Mouse (Mus musculus): ENCODE data around the gene Dld. TPM values are rescaled to one million over a fixed set of nuclear protein-coding genes. Genes with fewer than 3 reads are reported as not detected.
A peak's percentile ranks its signal among the peaks of the same experiment; 100 is the strongest.

Dld gene
- 65.3 and 76.6 TPM in 2 replicates for polyA plus RNA-seq (2012; ENCODE audit: insufficient read depth, insufficient read length, missing spikeins)

DNA sequence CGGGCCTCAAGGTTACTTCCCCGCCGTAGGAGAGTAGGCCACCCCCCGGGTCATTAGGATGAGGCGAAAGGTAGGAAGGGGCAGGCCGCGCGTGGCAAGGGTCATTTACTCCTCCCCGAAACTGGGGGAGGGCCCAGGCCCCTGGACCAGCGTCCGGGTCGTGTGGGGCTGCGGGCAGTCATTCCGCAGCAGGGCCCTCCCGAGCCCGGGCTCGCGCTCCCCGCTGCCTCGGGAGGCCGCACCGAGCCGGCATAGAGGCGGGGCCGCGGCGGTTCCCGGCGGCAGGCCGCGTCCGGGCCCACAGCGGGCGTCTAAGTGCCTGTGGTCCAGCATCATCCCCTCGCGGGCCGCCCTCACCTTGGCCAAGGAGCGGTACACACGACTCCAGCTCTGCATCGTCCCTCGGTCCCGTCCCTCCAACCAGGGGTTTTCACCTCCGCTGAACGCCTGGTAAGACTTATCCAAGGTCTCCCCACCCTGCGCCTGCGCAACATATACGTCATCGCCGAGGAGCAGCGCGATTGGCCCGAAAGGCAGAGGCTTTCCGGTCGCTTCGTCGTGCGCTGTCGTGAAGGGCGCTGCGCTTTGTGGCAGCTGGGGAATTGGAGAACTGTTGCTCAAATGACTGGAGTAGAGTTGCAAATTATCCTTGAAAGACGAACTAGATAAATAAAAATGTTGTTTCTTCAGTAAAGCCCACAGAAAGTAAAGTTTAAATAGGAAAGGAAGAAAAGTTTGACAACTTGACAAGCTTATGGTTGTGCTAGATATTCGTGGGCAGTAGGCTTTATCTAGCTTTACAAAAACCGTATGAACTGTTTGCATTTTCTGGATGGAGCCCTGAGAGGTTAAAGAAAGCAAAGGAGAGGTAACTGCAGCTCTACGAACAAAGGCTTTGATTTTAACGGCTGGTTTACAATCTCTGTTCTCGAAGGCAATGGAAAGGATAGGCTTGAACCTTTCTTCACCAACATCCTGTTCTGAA lies at the start of gene Dld:
TSS of gene Dld (minus strand) at position 510 of the 985 bp plus-strand sequence.
- Histone ChIP-seq H3K27ac (ENCODE audit: insufficient read depth, low read depth, low read length) (peak within 1 kb of the TSS; percentile 52), H3K4me3 (ENCODE audit: insufficient read depth, low read length) (peak within 1 kb of the TSS; percentile 84), H3K4me1 (ENCODE audit: control insufficient read depth, insufficient read depth, low read length) (peaks cover 3% of the 10 kb centered on the region)
- TF ChIP-seq CTCF (IDR thresholded peaks at IDR 0.05; ENCODE audit: low read depth, low read length) (no peak), POLR2A (IDR thresholded peaks at IDR 0.05; ENCODE audit: borderline replicate concordance, low read depth, low read length) (peak; percentile 51; the same call in 1 of the 2 replicates)

DNA sequence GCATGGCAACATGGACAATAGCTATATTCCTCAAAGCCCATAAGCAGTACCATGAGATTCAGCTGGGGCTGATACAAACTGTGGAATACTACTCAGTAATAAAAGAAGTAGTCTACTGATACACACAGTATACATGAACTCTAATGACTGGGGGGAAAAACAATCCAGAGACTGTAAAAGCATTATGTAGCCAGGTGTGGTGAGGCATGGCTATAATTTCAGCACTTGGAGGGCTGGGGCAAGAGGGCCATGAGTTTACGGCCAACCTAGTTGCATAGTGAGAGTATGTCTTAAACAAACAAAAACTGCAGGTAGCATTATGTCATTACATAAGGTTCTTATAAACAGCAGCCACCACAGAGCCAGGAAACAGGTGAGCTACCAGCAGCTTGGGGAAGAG lies 49.6 kb upstream of the Dld start:
- no peaks in the 10 kb centered on the region for H3K4me1 ChIP-seq (ENCODE audit: control insufficient read depth, insufficient read depth, low read length)
- H3K27ac ChIP-seq (ENCODE audit: insufficient read depth, low read depth, low read length): no peak overlapping the region
- no peak for TF ChIP-seq CTCF (IDR thresholded peaks at IDR 0.05; ENCODE audit: low read depth, low read length)
- TF ChIP-seq POLR2A (IDR thresholded peaks at IDR 0.05; ENCODE audit: borderline replicate concordance, low read depth, low read length): no peak
- no peak overlapping the region for H3K4me3 ChIP-seq (ENCODE audit: insufficient read depth, low read length)

DNA sequence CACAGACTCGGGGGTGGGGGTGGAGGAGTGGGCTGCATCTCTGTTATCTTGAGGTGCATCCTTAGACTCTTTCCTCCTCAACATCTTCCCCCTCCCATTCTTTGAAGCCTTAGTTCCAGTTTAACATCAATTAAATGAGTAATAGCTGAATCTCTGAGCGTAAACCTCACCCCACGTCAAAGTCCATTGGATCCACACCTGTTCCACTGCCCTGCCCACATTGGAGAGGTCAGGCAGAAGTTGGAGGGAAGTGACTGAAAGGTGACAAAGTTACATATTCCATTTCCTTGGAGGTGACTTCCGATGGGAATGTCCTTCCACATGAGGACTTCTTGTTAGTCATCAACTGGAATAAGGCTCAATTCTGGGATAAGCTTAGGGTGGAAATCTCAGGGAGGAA lies 46.5 kb upstream of the Dld start:
- no peaks in the 10 kb centered on the region for H3K4me1 ChIP-seq (ENCODE audit: control insufficient read depth, insufficient read depth, low read length)
- H3K27ac ChIP-seq (ENCODE audit: insufficient read depth, low read depth, low read length): no peak overlapping the region
- TF ChIP-seq CTCF (IDR thresholded peaks at IDR 0.05; ENCODE audit: low read depth, low read length) (no peak), POLR2A (IDR thresholded peaks at IDR 0.05; ENCODE audit: borderline replicate concordance, low read depth, low read length) (no peak)
- H3K4me3 ChIP-seq (ENCODE audit: insufficient read depth, low read length): no peak overlapping the region

DNA sequence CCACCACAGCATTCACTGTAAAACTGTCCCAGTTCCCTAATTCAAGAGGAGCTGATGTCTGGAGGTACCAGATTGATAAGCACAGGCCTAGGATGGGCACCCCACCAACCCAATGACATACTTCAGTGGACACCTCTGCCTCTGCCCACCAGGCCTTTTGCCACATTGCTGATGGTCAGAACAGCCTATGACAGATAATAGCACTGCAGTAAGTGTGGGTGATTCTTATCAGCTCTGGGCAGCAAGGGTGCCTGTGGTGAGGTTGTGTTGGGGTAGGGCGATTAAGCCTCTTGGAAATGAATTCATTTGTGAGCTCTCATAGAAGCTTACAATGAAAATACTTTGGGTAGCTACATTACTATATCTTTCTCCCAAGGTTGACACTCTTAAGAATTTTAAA lies 44.6 kb upstream of the Dld start:
- TF ChIP-seq POLR2A (IDR thresholded peaks at IDR 0.05; ENCODE audit: borderline replicate concordance, low read depth, low read length): no peak
- no peak for TF ChIP-seq CTCF (IDR thresholded peaks at IDR 0.05; ENCODE audit: low read depth, low read length)
- no peak overlapping the region for H3K27ac ChIP-seq (ENCODE audit: insufficient read depth, low read depth, low read length)
- H3K4me1 ChIP-seq (ENCODE audit: control insufficient read depth, insufficient read depth, low read length): no peaks in the 10 kb centered on the region
- no peak overlapping the region for H3K4me3 ChIP-seq (ENCODE audit: insufficient read depth, low read length)

DNA sequence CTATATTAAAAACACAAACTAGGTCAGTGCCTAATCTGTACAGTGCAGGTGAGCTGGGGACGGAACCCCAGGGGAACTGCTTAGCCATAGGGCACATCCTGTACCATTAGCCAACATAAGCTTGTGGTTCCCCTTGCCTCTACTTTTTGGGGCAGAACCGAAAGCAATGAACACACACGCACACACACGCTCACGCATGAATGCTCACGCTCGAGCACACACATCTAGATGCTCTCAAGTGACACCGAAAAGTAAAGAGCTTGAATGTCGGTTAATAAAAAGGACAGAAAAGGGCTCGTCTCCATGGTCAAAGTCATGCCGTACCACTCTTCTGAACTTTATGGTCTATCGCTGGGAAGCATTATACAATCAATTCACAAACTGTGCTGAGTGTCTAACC lies 40.4 kb upstream of the Dld start:
- no peak for TF ChIP-seq CTCF (IDR thresholded peaks at IDR 0.05; ENCODE audit: low read depth, low read length)
- TF ChIP-seq POLR2A (IDR thresholded peaks at IDR 0.05; ENCODE audit: borderline replicate concordance, low read depth, low read length): no peak

DNA sequence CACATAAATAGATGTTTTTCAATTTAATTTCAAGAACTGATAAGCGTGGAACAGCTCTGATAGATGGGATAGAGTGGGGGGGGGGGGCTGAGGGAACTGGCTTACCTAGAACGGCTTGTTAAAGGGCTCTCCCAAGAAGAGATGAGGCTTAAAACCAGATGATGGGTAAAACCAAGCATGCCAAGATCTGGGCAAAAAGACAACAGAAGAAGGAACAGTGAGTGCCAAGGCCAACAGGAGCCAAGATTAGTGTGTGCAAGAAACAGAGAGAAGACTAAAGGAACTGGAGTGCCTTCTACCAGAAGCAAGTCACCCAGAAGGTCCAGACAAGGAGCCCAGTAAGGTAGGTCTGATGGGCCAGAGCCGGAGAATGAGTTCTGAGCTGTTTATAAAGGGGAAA lies 39.3 kb upstream of the Dld start, which contains the start of gene Slc26a3:
TSS of gene Slc26a3 (plus strand) at position 301 of the 400 bp plus-strand sequence.
- TF ChIP-seq POLR2A (IDR thresholded peaks at IDR 0.05; ENCODE audit: borderline replicate concordance, low read depth, low read length) (no peak), CTCF (IDR thresholded peaks at IDR 0.05; ENCODE audit: low read depth, low read length) (no peak)
- no peak within 1 kb of the TSS for H3K27ac ChIP-seq (ENCODE audit: insufficient read depth, low read depth, low read length)
- no peak within 1 kb of the TSS for H3K4me3 ChIP-seq (ENCODE audit: insufficient read depth, low read length)
- H3K4me1 ChIP-seq (ENCODE audit: control insufficient read depth, insufficient read depth, low read length): no peaks in the 10 kb centered on the region

More for the DNA sequence above, 40.4 kb upstream of the Dld start:
- no peak overlapping the region for H3K27ac ChIP-seq (ENCODE audit: insufficient read depth, low read depth, low read length)
- no peaks in the 10 kb centered on the region for H3K4me1 ChIP-seq (ENCODE audit: control insufficient read depth, insufficient read depth, low read length)
- H3K4me3 ChIP-seq (ENCODE audit: insufficient read depth, low read length): no peak overlapping the region

DNA sequence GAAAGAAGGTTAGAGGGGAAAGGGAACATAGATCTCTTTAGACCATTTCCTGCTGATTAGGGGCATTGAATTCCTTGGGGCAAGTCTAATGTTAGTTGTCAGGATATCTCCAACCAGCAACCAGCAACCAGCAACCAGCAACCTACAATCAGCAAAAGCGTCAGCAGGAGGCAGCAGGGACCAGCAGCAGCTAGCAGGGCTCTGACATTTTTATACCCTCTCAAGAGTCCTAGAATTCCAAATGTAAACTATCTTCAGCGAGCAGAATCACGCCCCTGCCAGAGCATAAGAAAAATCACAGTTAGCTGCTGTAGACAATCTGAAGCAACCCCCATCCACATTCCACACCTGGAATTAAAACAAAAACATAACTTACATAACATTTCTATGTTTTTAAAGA lies 36.0 kb upstream of the Dld start:
- Histone ChIP-seq H3K4me1 (ENCODE audit: control insufficient read depth, insufficient read depth, low read length) (no peaks in the 10 kb centered on the region), H3K27ac (ENCODE audit: insufficient read depth, low read depth, low read length) (no peak overlapping the region), H3K4me3 (ENCODE audit: insufficient read depth, low read length) (no peak overlapping the region)
- TF ChIP-seq POLR2A (IDR thresholded peaks at IDR 0.05; ENCODE audit: borderline replicate concordance, low read depth, low read length): no peak
- no peak for TF ChIP-seq CTCF (IDR thresholded peaks at IDR 0.05; ENCODE audit: low read depth, low read length)

DNA sequence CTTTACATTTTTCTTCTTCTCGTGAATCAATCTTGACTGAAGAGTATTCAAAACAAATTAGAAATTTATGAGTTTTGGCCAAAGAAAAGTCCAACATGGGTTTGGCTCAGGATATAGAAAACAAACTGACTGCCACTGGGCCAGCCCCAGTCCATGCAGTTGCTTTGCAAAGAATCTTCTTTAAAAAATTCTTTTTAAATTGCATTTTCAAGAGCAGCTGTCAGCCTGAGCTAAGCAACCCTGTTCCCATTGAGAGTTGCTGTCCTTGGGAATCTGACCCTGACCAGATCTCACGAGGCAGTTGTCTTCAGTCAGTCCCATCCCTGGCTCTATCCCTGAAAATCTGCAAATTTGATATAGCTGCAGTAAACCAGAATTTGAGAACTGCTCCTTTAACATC lies 31.2 kb upstream of the Dld start:
- Histone ChIP-seq H3K4me1 (ENCODE audit: control insufficient read depth, insufficient read depth, low read length) (no peaks in the 10 kb centered on the region), H3K4me3 (ENCODE audit: insufficient read depth, low read length) (no peak overlapping the region), H3K27ac (ENCODE audit: insufficient read depth, low read depth, low read length) (no peak overlapping the region)
- no peak for TF ChIP-seq POLR2A (IDR thresholded peaks at IDR 0.05; ENCODE audit: borderline replicate concordance, low read depth, low read length)
- no peak for TF ChIP-seq CTCF (IDR thresholded peaks at IDR 0.05; ENCODE audit: low read depth, low read length)

DNA sequence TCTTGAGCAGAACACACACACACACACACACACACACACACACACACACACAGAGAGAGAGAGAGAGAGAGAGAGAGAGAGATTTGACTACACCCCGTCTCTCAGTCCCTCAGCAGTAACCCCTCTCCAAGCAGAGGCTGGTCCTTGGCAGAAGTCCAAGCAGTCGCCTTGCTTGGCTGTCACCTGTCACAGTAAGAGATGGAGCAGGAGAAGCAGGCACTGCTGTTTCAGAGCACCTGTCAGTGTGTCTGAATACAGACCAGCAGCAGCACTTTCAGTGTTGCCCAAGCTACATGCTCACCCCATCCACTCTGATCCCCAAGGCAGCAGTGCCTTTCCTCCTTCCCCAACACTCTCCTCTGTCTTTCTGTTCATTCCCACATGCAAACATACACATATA lies 29.6 kb upstream of the Dld start:
- TF ChIP-seq CTCF (IDR thresholded peaks at IDR 0.05; ENCODE audit: low read depth, low read length) (no peak), POLR2A (IDR thresholded peaks at IDR 0.05; ENCODE audit: borderline replicate concordance, low read depth, low read length) (no peak)
- H3K4me1 ChIP-seq (ENCODE audit: control insufficient read depth, insufficient read depth, low read length): no peaks in the 10 kb centered on the region
- H3K27ac ChIP-seq (ENCODE audit: insufficient read depth, low read depth, low read length): no peak overlapping the region
- no peak overlapping the region for H3K4me3 ChIP-seq (ENCODE audit: insufficient read depth, low read length)

DNA sequence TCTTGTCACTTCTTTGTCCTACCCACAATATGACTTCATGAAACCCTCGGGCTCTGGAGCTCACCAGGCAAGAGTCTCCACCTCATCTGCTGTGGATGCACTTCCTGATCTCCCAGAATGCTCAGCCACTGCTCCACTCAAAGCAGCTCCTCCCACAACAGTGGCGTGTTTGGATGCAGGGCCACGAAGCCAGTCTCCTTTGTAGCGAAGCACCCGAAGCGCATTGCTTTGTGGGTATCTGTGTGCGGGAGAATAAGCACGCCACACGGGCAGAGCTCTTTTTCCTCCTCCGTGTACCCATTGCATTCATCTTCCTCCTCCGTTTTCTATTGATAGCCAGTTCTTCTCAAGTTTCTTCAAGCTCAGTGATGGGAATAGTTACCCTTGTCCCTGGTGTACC lies 26.0 kb upstream of the Dld start:
- TF ChIP-seq POLR2A (IDR thresholded peaks at IDR 0.05; ENCODE audit: borderline replicate concordance, low read depth, low read length) (no peak), CTCF (IDR thresholded peaks at IDR 0.05; ENCODE audit: low read depth, low read length) (no peak)
- no peak overlapping the region for H3K27ac ChIP-seq (ENCODE audit: insufficient read depth, low read depth, low read length)
- H3K4me1 ChIP-seq (ENCODE audit: control insufficient read depth, insufficient read depth, low read length): no peaks in the 10 kb centered on the region
- H3K4me3 ChIP-seq (ENCODE audit: insufficient read depth, low read length): no peak overlapping the region

Measured in bone marrow macrophage, adult 2 months (primary cell).